Mouse (Mus musculus) natural killer cell, adult 2 months (primary cell): ENCODE measurements around the gene A4galt.

Experiments used
- DNase-seq, 2 experiments: peaks; one replicate each; pipeline ENCODE4 v3.0.0; 2022; ENCODE audit warnings: low spot score in 2 of 2

Gene A4galt

DNA sequence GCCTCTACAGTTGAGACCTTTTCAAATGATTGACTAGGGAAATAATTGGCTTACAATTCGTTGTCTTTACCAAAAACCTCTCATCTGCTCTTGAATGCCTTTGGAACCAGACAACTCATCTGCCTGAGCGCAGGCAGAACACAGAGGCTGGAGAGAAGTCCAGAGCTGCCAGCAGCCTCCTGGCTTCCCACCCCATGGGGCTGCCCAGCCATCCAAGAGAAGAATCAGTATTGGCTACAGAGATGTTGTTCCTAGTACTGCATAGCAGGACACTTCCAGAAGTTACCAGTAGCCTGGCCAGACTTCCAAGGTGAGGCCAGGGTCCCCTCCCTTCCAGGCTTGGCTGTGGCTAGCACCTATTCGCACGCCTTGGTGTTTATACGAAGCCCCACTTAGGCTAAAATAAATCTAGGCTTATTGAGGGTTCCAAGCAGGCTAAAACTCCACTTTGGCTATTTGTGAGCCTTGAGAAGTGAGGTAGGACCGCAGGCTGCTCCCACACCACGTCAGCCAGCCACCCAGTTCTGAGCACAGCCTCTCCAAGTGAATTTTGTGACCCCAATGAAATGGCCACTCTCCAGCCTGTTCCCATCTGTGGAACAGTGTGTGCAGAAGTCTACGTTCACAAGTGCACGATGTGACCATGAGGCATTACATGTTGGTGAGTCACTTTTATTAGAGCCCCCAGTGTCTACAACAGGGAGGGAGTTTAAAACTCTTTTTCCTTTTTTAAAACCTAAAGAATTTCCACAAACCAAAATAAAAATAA lies 25.3 kb downstream of the A4galt start:
- no peak for DNase-seq

DNA sequence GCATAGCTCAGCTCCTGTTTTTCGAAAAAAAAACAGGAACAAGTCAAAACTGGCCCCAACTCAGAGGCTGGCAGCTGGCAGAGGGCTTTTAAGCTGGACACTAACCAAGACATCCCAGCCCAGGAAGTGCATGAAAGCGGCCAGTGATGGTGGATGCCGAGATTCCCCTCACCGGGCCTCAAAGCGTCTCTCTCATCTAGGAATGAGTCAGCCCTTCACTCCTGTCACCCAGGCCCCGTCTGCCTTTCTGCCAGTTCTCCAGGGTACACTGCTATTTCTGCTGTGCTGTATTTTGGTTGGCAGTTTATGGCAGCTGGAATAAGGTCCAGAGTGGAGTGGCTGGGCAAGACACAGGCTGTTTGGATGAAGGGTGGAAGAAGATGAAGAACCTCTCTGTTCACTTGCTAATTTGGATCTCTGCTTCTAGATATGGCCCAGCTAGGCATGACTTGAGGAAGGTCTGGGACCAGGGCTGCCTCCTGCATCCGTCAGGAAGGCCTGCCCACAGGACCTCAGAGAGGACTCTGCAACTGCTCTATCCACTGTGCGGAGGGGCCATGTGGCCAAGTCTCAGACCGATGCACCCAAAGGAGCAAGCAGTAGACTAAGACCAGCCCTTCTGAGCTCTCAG lies 27.3 kb downstream of the A4galt start:
- no peak for DNase-seq

DNA sequence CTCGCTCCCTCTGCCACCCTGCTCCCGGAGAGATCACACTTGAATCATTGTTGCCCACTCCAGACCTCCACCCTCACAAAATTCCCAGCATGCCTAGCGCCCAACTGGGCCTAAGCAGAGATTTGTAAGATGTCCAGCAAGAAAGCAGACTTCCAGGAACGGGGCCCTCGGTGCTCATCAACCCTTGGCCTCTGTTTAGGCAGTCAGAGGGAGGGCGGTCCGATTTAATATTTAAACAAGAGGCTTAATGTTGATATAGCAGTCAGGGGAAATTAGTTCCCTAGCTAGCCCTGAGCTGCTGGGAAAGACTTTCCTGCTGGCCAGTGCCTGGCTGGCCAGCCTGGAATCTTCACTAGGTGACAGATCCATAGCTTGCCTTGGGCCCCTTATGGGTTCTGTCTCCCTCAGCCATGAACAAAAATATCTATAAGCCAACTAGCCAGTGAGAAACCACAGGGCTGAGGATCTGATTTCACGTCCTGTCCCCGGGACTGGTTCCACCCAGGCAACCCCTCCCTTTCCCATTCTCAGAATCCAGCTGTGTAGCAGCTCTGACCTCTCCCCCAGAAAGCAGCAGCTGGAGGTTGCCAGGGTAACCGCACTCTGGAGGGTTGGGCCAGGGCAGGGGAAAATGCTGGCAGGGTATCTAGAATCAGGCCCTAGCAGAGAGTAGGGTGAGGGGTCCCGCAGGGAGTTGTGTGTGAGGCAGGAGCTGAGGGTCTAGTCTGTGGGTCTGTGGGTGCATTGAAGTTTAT lies 28.2 kb downstream of the A4galt start:
- no peak for DNase-seq

DNA sequence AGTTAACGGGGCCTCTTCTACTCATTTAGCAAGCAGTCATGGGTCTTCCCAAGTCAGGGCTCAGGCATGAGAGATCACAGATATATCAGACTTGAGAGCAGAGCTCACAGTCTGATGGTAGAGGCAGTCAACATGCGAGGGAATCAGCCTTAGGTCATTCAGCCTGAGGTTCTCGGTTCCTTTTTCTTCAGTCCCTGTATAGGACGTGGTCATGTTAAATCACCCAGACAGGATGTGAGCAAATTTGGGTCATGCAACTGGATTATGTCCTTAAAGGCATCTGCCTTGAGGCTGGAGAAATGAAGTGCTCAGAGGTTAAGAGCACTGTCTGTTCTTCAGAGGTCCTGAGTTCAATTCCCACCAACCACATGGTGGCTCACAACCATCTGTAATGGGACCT lies 29.9 kb downstream of the A4galt start:
- DNase-seq: no peak

DNA sequence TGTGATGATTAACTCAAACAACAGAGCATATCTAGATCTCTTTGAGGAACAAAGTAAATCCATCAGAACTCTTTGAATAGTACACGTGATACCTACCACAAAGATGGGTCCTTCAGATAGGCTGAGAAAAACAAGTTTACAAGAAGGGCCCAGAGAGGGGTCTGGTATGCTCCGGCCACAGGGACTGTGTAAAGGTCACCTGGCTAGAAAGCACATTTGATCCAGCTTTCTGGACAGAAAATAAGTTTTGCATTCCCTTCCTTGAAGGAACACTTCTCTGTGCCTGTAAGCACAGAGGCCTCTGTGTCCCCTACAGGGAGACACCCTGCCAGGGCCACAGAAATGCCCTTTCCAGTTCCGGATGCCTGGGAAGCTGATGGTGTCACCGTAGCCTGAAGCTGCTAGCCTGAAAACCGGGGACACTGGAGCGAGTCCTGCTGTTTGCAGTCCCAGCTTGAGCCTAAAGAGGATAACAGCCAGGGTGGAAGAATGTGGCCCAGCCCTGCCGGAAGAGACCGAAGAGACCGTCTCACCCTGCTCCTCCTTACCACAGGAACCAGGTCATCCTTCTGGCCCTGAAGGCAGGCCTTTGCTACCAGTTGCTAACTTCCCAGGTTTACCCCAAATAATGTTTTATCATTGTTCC lies 31.1 kb downstream of the A4galt start:
- DNase-seq: no peak

GRCm38 (mm10) chr15:83215322-83216216 lies 36.0 kb downstream of the A4galt start:
- no peak for DNase-seq

GRCm38 (mm10) chr15:83210229-83210628 lies 41.3 kb downstream of the A4galt start:
- DNase-seq: peak; percentile 7 to 32

- no peak for DNase-seq
Observed at GRCm38 (mm10) chr15:83209719-83210118, 41.9 kb downstream of the A4galt start.

GRCm38 (mm10) chr15:83209092-83209695 lies 42.4 kb downstream of the A4galt start:
- no peak for DNase-seq

DNA sequence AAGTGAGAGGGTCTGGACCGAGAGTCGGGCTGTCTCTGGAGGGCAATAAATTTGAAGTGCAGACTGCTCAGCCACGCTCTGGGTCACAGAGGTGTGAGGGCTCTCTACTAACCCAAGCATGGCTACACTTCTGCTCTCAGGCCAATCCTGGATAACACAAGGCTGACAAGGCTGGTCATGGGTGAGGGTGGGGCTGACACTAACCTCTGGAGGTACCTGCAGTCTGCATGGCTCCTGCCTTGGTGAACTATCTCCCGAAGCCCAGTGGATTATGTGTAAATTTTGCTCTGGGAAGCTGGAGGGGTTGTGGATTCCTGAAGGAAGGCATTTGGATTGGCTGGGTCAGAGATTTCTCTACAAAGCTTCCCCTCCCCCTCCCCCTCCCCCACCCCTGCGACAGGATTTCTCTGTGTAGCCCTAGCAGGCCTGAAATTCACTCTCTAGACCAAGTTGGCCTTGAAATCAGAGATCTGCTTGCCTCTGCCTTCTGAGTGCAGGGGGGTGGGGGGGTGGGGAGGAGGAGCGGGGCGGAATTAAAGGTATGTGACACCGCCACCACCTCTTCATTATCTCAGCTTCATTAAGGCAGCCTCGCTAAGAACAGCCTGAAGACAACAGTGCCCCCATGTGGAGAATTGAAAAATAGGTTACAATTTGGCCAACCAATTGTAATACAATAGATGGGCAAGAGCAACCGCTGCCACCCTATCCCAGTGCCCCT lies 46.7 kb downstream of the A4galt start:
- DNase-seq: peak; percentile 54 to 63

GRCm38 (mm10) chr15:83202412-83202811 lies 49.2 kb downstream of the A4galt start:
- no peak for DNase-seq

DNA sequence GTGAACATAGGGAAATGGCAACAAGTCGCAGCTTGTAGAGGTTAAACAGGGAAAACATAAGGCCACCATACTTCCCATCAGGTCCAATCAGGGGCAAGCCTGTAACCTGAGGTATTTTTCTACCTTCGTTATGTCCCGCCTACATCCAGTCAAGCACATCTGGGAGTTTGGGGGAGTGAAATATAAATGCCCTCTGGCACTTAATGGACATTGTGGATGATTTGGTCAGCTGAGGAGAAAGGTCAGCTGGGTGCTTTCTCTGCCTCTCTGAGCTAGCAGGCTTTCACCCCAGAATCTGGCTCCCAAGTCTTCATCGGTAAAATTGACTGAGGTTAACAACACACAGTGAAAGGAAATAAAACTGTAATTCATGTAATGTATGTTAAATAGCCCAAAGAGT lies 58.2 kb downstream of the A4galt start:
- no peak for DNase-seq

DNA sequence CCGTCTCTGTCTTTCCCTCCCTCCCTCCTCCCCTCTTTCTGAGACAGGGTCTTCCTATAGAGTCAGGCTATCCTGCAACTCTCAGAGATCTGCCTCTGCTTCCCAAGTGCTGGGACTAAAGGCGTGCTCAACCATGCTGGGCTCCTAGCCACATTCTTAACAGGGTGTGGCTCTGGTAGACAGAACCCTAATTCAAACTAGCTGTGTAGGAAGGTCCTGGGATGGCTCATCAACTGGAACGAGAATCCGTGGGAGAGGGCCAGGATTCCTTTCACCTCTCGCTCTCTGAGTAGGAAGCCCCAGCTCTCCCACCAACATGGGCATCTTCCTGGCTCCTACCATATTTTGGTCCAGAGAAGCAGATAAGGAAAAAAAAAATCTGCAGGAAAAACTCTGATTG lies 69.2 kb downstream of the A4galt start:
- DNase-seq: no peak

- DNase-seq: no peak
Observed at GRCm38 (mm10) chr15:83181800-83182330, 69.7 kb downstream of the A4galt start.

DNA sequence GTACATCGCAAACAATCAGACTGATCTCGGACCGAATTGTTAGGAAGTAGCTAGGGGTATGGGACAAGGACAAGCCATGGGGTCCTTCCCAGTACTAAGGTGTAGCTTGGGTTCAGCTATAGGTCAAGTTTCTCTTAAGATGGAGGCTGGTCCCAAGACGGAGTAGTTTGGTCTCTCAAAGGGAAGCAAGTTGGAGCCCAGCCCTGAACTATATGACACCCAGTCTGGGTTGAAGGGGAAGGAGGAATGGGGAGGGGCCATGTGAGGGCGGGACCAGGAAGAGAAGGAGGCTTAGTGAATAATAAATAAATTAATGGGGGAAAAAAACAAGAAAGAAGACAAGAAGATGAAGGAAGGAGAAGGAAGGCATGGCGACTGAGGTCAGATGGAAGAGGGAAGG lies 71.6 kb downstream of the A4galt start:
- no peak for DNase-seq
